Mouse (Mus musculus) cerebellum, adult 18-20 months (tissue): ENCODE data around the gene Med10.

ENCODE experiments used
- DNase-seq, 2 experiments: peaks; one replicate each; pipeline ENCODE4 v3.0.0; 2021

The Med10 gene

GRCm38 (mm10) chr13:69832578-69832977 is 30.4 kb downstream of the Med10 start:
- DNase-seq: no peak

GRCm38 (mm10) chr13:69833416-69833815 is 31.2 kb downstream of the Med10 start:
- no peak for DNase-seq

GRCm38 (mm10) chr13:69845592-69845991 is 43.4 kb downstream of the Med10 start:
- no peak for DNase-seq

- DNase-seq: no peak
These were observed 47.4 kb downstream of the Med10 start for GRCm38 (mm10) chr13:69849579-69849978.

- no peak for DNase-seq
These were observed 50.1 kb downstream of the Med10 start for GRCm38 (mm10) chr13:69852313-69852712.

GRCm38 (mm10) chr13:69853425-69854043 is 51.3 kb downstream of the Med10 start:
- DNase-seq: no peak

GRCm38 (mm10) chr13:69855941-69856340 is 53.7 kb downstream of the Med10 start:
- no peak for DNase-seq

- DNase-seq: no peak
These were observed 60.1 kb downstream of the Med10 start for GRCm38 (mm10) chr13:69862276-69862675.

GRCm38 (mm10) chr13:69864911-69865310 is 62.7 kb downstream of the Med10 start:
- no peak for DNase-seq
